Mouse (Mus musculus) bone marrow, adult 2 months (tissue): Measurements from ENCODE around the gene Il11.

Experiments used
- CTCF ChIP-seq: fragments of 200-500 bp; IDR thresholded peaks from 2 replicates; pipeline ENCODE4 v1.5.1; 2011; ENCODE audit warnings: low read length, control low read depth; ENCODE audit not compliant: control insufficient read depth, insufficient read depth
- POLR2A ChIP-seq: fragments of 200-500 bp; IDR thresholded peaks from 2 replicates; pipeline ENCODE4 v1.6.1; 2011; ENCODE audit warnings: low read depth, mild to moderate bottlenecking, control low read depth, low read length, borderline replicate concordance; ENCODE audit not compliant: control insufficient read depth

GRCm38 (mm10) chr7:4749169-4749568 is 33.5 kb downstream of the Il11 start:
- TF ChIP-seq CTCF, result no peak
- TF ChIP-seq POLR2A, result no peak
